ENCODE assay signal across 14 mouse cellular contexts in the genomic region with DNA sequence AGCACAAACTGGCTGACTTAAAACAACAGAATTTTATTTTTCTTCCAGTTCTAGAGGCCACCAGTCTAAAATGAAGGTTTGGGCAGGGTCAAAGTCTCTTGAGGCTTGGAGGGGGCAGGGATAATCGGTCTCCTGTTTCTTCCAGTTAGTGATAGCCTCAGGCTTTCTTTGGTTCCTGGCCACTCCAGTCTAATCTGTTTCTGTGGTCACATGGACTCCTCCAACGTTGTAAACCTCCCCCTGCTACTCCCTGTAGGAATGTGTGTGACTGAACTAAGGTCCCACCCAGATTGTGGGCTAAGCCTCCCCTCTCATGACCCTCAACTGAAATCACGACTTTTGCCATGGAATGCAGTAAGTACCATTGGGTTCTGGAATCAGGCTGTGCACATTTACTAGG. TPM values are rescaled to one million over a fixed set of nuclear protein-coding genes. Genes with fewer than 3 reads are reported as not detected.
DNase-seq lines count a peak whose midpoint lies in the region; ATAC-seq and TF ChIP-seq lines count a peak whose summit lies in the region.
"Had no signal": no experiment of that assay in that cellular context is flagged by ENCODE, and none has a peak within 500 bp of the region (broad histone marks: within the 10 kb centered on the region; RNA-seq: fewer than 3 reads in every experiment).

No protein-coding gene starts in this region.

- no peak overlapping the region for H3K27ac ChIP-seq in heart, embryonic 12.5 days (ENCODE audit: poor library complexity, severe bottlenecking)
- H3K27ac ChIP-seq in hindbrain, embryonic 12.5 days: no peak overlapping the region
- no peak overlapping the region for H3K27ac ChIP-seq in hindbrain, embryonic 13.5 days
- H3K27ac ChIP-seq: heart, embryonic 13.5 days; lung, embryonic 15.5 days had no signal

- WGBS in heart, embryonic 12.5 days: 6% methylated on average over 3 of the region's 3 CpGs
- WGBS in hindbrain, embryonic 12.5 days: 43% methylated on average over 3 of the region's 3 CpGs
- WGBS in hindbrain, embryonic 13.5 days: 62% methylated on average over 3 of the region's 3 CpGs

- no peak for ATAC-seq in heart, embryonic 12.5 days (ENCODE audit: insufficient number of reproducible peaks, low FRiP score)
- ATAC-seq in hindbrain, embryonic 12.5 days (ENCODE audit: low FRiP score): no peak
- ATAC-seq in hindbrain, embryonic 13.5 days (ENCODE audit: low FRiP score): no peak

- no peaks in the 10 kb centered on the region for H3K27me3 ChIP-seq in heart, embryonic 12.5 days (replicated peaks)
- peaks cover 3% of the 10 kb centered on the region; the same call in 1 of the 2 replicates for H3K27me3 ChIP-seq in E14TG2a.4 (ENCODE audit: insufficient read depth, low read length)
- H3K27me3 ChIP-seq in hindbrain, embryonic 12.5 days: no peaks in the 10 kb centered on the region
- H3K27me3 ChIP-seq in hindbrain, embryonic 13.5 days: no peaks in the 10 kb centered on the region
- H3K27me3 ChIP-seq: heart, embryonic 13.5 days; lung, embryonic 15.5 days had no signal

- no peak overlapping the region for H3K4me3 ChIP-seq in heart, embryonic 12.5 days
- peak overlapping the region; percentile 27; the same call in 1 of the 2 replicates for H3K4me3 ChIP-seq in E14TG2a.4 (replicated peaks; ENCODE audit: low read length)
- H3K4me3 ChIP-seq in hindbrain, embryonic 12.5 days: no peak overlapping the region
- H3K4me3 ChIP-seq in hindbrain, embryonic 13.5 days: no peak overlapping the region
- H3K4me3 ChIP-seq: heart, embryonic 13.5 days; lung, embryonic 15.5 days had no signal

- peaks cover 24% of the 10 kb centered on the region for H3K4me1 ChIP-seq in heart, embryonic 12.5 days (replicated peaks)
- H3K4me1 ChIP-seq in E14TG2a.4 (replicated peaks; ENCODE audit: low read depth, low read length): peaks cover 49% of the 10 kb centered on the region
- no peaks in the 10 kb centered on the region; the same call in 1 of the 2 replicates for H3K4me1 ChIP-seq in hindbrain, embryonic 12.5 days
- H3K4me1 ChIP-seq in hindbrain, embryonic 13.5 days (replicated peaks): 0 out of 2 replicates have a peak, but pooled peaks cover 5% of the 10 kb centered on the region

- no peaks in the 10 kb centered on the region for H3K36me3 ChIP-seq in heart, embryonic 12.5 days
- no peaks in the 10 kb centered on the region for H3K36me3 ChIP-seq in E14TG2a.4 (ENCODE audit: insufficient read depth, low read length)
- H3K36me3 ChIP-seq in hindbrain, embryonic 12.5 days: no peaks in the 10 kb centered on the region
- no peaks in the 10 kb centered on the region for H3K36me3 ChIP-seq in hindbrain, embryonic 13.5 days
- H3K36me3 ChIP-seq: heart, embryonic 13.5 days; lung, embryonic 15.5 days had no signal

- H3K9me3 ChIP-seq in heart, embryonic 12.5 days (replicated peaks): no peaks in the 10 kb centered on the region
- no peaks in the 10 kb centered on the region for H3K9me3 ChIP-seq in E14TG2a.4 (ENCODE audit: low read length)
- H3K9me3 ChIP-seq in hindbrain, embryonic 12.5 days (replicated peaks): no peaks in the 10 kb centered on the region
- H3K9me3 ChIP-seq in hindbrain, embryonic 13.5 days: no peaks in the 10 kb centered on the region
- H3K9me3 ChIP-seq: heart, embryonic 13.5 days; lung, embryonic 15.5 days had no signal

- DNase-seq in heart, adult 9 months (ENCODE audit: low spot score in 2 of 2): peak; percentile 30 to 48
- DNase-seq in embryo, embryonic 11 days: peak; percentile 18
- DNase-seq in kidney, postnatal 10 days: peak; percentile 18
- DNase-seq in cerebellum, postnatal 14 days: no peak
- DNase-seq: adrenal gland, adult 8-10 months; layer of hippocampus, adult 9-11 months; right cerebral cortex, postnatal 25 days had no signal

- H3K9ac ChIP-seq in heart, embryonic 12.5 days: no peak overlapping the region
- H3K9ac ChIP-seq in hindbrain, embryonic 12.5 days: no peak overlapping the region
- H3K9ac ChIP-seq in hindbrain, embryonic 13.5 days: no peak overlapping the region
- H3K9ac ChIP-seq: heart, embryonic 13.5 days; lung, embryonic 15.5 days had no signal

- no peak overlapping the region for H3K4me2 ChIP-seq in heart, embryonic 12.5 days
- H3K4me2 ChIP-seq in hindbrain, embryonic 12.5 days (replicated peaks): no peak overlapping the region
- no peak overlapping the region for H3K4me2 ChIP-seq in hindbrain, embryonic 13.5 days
- H3K4me2 ChIP-seq: heart, embryonic 13.5 days; lung, embryonic 15.5 days; midbrain, embryonic 11.5 days had no signal

- no peak for TF ChIP-seq CTCF in E14TG2a.4 (conservative IDR thresholded peaks at IDR 0.05; ENCODE audit: low read length)

RNA-seq across cellular contexts. Expression of gene Mkln1, which starts 25.9 kb away (rescaled TPM):
- polyA plus RNA-seq in heart, embryonic 12.5 days (2016; fragmentation: Nextera tagmentation; extraction: Ambion mirVana): 212 and 218 TPM in 2 replicates
- 182 and 195 TPM in 2 replicates for polyA plus RNA-seq in hindbrain, embryonic 12.5 days (2016; fragmentation: Nextera tagmentation; extraction: Ambion mirVana)
- polyA plus RNA-seq in hindbrain, embryonic 13.5 days (2015; fragmentation: Nextera tagmentation; extraction: Ambion mirVana): 145 and 156 TPM in 2 replicates

Comparison
In these comparisons a context has a peak if more than half of its experiments do, and no peak if none do; other contexts are left out.
1. DNase-seq: peak in heart, adult 9 months (2 of 2), embryo, embryonic 11 days (single experiment) and kidney, postnatal 10 days (single experiment); none in cerebellum, postnatal 14 days (0 of 2).